Mouse (Mus musculus): ENCODE results near the gene Tmem123. TPM values are rescaled to one million over a fixed set of nuclear protein-coding genes. Genes with fewer than 3 reads are reported as not detected.

Gene Tmem123
- total RNA-seq, 2 experiments from 2014 or later = 9.0 to 10.0 TPM

DNA sequence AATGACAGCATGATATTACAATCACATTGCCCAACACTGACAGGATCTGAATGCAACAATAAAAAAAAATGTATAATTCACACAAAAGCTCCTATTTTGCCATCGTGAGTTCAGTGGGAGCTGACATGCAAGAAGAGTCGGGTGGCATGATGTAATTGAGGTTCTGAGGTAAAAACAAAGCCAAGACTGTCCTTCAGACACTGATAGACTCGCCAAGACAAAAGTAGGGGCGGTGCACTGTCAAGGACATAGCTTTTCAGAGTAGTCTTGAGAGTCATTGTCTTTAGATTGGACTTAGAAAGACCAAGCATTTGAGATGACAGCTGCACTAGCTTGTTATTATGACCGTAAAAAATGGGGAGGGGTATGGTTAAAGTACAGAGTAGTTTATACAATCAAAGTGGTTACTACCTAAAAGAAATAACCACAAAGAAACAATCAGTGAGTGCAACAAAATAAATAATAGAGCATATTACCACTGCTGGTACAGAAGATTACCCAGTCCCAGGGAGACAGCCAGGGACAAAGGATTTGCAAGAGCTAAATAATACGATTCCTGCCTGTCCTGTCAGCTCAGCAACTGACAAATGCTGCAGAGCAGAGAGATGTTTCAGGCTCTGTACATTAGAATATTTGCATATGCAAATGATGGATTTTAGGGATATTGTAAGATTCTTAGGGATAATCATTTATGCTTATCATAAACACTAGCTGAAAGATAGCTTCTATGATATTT is 32.5 kb downstream of the Tmem123 start:
- no peak for DNase-seq (ENCODE audit: low spot score in 2 of 2)
- intact Hi-C loops (cut with DNase I) = no loop called here

DNA sequence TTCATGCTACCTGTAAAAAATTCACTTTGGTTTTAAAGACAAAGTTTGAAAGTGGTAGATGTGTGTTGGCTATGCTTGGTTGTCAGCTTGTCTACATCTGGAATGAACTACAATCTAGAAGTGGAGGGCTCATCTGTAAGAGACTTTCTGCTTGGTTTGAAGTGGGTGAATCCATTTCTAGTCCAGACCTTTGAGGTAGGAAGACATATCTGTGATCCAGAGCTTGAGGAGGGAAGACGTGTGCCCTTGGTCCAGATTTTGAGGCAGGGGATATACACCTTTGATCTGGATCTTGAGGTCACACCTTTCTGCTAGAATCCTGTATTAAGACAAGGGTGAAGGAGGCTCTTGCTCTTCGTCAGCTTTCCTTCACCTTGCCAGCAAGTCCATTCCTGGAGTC is 33.7 kb downstream of the Tmem123 start:
- intact Hi-C loops (cut with DNase I) = no loop called here
- no peak for DNase-seq (ENCODE audit: low spot score in 2 of 2)

- DNase-seq (ENCODE audit: low spot score in 2 of 2) = no peak
- intact Hi-C loops (cut with DNase I) = no loop called here
Measured at GRCm38 (mm10) chr9:7798555-7798954, 34.7 kb downstream of the Tmem123 start.

DNA sequence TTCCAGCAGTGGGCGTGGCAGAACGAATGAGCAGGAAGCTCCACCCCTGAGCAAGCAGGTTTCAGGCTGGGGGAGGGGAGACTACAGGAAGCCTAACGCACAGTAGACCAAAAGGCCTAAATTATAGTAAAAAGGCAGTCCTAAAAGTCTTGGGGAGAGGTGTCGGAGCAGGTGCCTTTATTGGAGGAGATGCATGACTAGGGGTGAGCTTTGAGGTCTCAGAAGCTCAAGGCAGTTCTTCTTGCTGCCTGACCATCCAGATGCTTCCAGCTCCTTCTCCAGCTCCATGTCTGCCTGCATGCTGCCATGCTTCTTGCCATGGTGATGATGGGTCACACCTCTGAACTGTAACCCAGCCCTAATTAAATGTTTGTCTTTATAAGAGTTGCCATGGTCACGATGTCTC is 41.3 kb downstream of the Tmem123 start:
- intact Hi-C loops (cut with DNase I) = no loop called here
- no peak for DNase-seq (ENCODE audit: low spot score in 2 of 2)

DNA sequence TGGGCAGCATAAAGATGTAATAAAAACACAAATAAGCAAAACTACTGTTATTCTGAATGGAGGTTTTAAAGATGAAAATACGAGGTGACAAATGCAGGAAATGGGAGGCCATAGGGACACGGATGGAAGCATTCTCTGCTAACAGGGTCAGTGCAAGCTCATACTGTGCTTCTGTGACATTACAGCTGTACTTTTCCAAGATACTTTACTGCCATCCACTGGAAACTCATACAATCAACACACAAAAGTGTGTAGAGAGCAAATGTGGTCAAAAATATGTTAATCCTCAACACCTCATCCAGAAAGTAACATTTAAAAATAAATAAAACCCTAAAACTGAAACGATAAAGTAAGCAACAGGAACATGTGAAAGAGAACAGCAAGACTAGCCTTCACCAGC is 58.9 kb downstream of the Tmem123 start:
- DNase-seq (ENCODE audit: low spot score in 2 of 2) = no peak
- intact Hi-C loops (cut with DNase I) = no loop called here

- intact Hi-C loops (cut with DNase I) = no loop called here
- no peak for DNase-seq (ENCODE audit: low spot score in 2 of 2)
Measured at GRCm38 (mm10) chr9:7824916-7825315, 61.1 kb downstream of the Tmem123 start.

GRCm38 (mm10) chr9:7828706-7829105 is 64.9 kb downstream of the Tmem123 start:
- no peak for DNase-seq (ENCODE audit: low spot score in 2 of 2)
- intact Hi-C loops (cut with DNase I) = no loop called here

- intact Hi-C loops (cut with DNase I) = no loop called here
- no peak for DNase-seq (ENCODE audit: low spot score in 2 of 2)
Measured at GRCm38 (mm10) chr9:7829531-7830528, 66.0 kb downstream of the Tmem123 start.

DNA sequence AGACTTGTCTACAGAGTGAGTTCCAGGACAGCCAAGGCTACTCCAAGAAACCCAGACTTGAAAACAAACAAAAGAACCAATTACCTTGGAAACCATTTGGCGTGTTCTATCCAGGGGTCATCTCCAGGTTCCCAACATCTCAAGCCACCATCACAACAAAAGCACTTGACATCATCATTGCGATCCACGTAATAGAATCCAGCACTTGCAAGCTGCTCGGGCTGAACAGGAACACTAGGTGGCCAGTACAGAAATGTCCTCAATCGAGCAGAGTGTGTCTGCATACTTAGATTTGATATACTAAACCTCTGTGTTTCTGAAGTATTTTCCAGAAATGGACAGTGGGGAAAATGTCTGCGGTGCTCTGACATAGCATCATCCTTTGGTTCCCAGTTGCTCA is 69.6 kb downstream of the Tmem123 start:
- no peak for DNase-seq (ENCODE audit: low spot score in 2 of 2)
- intact Hi-C loops (cut with DNase I) = no loop called here

DNA sequence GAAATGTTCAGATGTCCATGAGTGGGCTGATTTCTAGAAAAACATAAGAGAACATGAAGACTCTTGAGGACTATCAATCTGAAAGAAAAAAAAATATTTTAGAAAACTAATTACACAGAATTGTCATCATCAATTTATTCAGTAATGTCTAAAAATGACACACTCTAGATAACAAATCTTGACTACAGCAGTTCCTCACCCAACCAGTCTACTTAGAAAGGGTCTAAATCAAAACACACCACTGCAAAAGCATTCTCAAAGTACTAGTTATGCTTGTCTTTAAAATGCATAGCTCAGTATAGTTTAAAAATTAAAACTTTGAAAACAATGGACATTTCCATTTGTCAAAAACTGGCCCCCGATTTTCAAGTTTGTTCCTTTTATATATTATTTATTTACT is 71.5 kb downstream of the Tmem123 start:
- intact Hi-C loops (cut with DNase I) = loop anchor here (5.0 kb wide), 1 partner anchor 73 kb away; the partner anchor contains the start of gene Tmem123
- no peak for DNase-seq (ENCODE audit: low spot score in 2 of 2)

GRCm38 (mm10) chr9:7836331-7836730 is 72.5 kb downstream of the Tmem123 start:
- DNase-seq (ENCODE audit: low spot score in 2 of 2) = peak; percentile 34 to 44
- intact Hi-C loops (cut with DNase I) = loop anchor here (5.0 kb wide), 1 partner anchor 74 kb away; the partner anchor contains the start of gene Tmem123

DNA sequence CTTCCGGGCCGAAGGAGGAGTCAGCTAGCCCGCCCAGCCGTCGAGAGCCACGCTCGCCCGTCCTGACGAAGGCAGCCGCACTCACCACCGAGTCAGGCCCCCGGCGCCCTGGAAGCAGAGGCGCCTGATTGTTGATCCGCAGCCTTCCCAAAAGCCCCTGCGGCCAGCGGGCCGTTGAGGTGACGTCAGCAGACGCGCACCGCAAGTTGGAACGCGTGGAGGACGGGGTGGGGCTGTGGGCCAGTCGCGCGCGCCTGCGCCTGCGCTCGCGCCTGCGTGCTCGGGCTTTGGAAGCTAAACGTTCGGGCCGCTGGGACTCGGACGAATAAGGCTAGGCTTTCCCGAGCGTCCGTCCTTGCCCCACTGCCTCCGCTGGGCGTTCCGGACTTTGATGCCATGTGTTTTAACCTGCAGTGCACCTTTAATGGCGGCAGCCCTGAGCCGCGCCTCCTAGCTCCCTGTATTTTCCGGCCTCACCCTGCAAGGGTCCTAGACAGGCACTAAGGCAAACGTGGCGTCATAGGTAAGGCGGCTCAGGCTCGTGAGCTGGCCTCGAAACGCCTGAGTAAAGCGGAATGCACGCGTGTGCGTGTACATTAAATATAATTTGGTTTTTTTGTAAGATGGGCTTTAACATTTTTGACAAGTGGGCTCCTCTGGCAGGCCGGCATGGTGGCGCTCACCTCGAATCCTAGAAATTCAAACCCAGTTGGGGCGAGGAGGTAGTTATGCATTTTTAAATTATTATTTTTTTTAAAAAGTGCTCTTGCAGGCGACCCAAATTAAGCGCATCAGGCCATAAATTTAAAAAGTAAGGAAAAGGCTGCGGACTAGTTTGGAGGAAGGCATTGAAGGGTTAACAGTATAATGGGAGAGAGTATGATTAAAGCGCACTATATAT is 73.3 kb downstream of the Tmem123 start, which contains the start of gene Birc2:
Gene Birc2 (minus strand): TSS at position 160 of the 901 bp plus-strand sequence.
- DNase-seq (ENCODE audit: low spot score in 2 of 2) = peak; percentile 95 to 96
- intact Hi-C loops (cut with DNase I) = loop anchor here (5.0 kb wide), 1 partner anchor 75 kb away; the partner anchor contains the start of gene Tmem123

DNA sequence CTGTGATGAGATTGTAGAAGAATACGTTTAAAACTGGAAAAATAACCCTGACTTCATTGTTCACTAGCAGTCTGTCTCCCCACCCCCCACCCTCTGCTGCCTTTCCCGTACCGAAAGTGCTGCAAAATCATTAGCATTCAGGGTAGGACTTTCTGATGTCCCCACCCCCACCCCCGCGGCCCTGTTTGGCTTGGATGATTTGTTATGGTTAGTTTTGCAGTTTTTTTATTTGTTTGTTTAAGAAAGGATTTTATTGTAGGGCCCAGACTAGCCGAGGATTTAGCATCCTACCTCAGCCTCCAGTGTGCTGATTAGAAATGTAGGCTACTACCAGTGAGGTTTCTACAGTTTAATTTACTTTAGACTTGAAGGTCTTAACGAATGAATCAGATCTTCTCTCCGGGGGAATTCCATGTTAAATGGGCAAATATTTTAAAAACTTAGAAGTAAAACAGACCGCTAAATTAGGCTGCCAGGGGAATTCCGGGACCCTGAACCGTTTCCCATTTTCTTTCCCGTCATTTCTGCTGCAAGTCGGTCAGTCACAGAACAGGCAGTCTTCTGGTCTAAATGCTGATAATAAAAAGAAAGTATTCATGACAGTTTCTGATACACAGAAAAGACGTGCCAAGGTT is 74.1 kb downstream of the Tmem123 start:
- intact Hi-C loops (cut with DNase I) = loop anchor here (5.0 kb wide), 1 partner anchor 76 kb away; the partner anchor contains the start of gene Tmem123

DNA sequence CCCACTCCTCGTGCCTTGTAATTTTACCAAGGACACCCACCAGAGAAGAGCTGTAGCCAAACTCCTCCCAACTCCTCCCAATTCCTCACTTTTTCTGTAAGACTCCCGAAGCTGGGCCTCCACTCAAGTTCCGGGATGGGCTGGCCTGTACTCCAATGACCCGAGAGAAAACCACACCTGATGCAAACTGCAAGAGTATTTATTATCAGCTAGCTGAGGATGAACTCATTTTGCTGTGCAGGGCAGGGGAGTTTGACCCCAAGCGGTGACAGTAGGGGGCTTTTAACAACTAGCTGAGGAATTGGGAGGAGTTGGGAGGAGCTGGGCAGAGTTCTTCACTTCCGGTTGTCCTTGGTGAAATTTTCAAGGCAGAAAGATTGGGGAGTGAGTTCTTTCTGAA is 77.4 kb downstream of the Tmem123 start:
- intact Hi-C loops (cut with DNase I) = no loop called here
- no peak for DNase-seq (ENCODE audit: low spot score in 2 of 2)

More for the DNA sequence above, 74.1 kb downstream of the Tmem123 start:
- no peak for DNase-seq (ENCODE audit: low spot score in 2 of 2)

Small RNA genes within 50 kb of the gene (microRNA-seq; reads per million reads assigned to microRNA genes)
- 0 reads per million in 2 experiments for gene Mir5618

Other genes with a start within 250 kb of the Tmem123 start
- not detected for gene Mmp8, start 205.6 kb upstream of the Tmem123 start, total RNA-seq (2021)
- not detected for gene Mmp27, start 192.6 kb upstream of the Tmem123 start, total RNA-seq (2021)
- gene Mmp20, start 135.8 kb upstream of the Tmem123 start, total RNA-seq (2021) = not detected
- not detected for gene Mmp7, start 72.0 kb upstream of the Tmem123 start, total RNA-seq (2021)
- gene Birc2, start 73.0 kb downstream of the Tmem123 start, total RNA-seq (2021) = 10 to 100 TPM; 31.1 to 34.3 TPM
- gene Birc3, start 109.1 kb downstream of the Tmem123 start, total RNA-seq (2021) = 1 to 10 TPM in 1 of 2 experiments, under 1 TPM in 1; 0.93 to 5.5 TPM
- gene Yap1, start 240.6 kb downstream of the Tmem123 start, total RNA-seq (2021) = 10 to 100 TPM; 15.7 to 17.3 TPM